Mouse (Mus musculus) thymus, postnatal 36 days (tissue): ENCODE measurements around the gene Zmynd8.

Experiments used
- DNase-seq, 2 experiments: peaks; one replicate each; pipeline ENCODE4 v3.0.0; 2022; ENCODE audit warnings: mixed read lengths in 2 of 2

The Zmynd8 gene

DNA sequence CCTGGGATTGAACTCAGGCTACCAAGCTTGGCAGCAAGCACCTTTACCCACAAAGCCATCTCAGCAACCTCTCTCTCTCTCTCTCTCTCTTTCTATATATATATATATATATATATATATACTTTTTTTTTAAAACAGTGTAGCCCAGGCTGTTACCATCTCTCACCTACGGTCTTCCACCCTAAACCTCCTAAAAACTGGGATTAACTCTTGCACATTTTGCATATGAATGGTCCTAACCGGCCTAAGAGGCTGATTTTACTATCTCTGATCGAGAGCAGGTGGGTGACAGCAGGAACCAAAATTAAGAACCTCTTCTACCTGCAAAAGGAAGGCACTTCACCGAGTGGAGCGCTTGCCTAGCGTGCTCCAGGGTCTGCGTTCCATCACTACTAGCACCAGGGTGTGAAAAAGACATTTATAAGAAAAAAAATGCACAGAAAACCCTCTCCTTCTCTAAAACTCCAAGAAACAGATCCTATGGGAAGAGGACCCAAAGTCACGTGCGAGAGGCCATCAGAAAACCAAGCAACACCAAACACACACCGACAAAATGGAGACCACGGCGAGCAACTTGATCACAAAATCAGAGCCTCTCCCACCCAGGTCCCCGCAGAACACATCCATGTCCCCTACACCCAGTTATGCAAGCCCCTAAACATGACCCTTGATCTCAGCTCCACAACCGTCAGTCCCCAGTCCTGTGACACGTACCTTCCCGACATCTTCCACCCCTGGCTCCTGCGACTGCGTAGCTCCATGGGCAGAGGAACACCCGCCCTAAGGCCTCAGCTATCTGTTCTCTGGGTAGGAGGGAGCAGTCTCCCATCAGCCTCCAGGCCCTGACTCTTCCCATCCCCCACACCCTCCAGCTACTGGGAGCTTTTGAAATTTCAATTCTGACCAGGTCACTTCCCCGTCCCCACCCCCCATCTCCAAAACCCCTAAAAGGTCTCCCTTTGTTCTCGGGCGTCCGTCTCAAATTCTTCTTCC is at the start of gene Zmynd8:
Gene Zmynd8 (minus strand): TSS at position 815 of the 993 bp plus-strand sequence.
- no peak for DNase-seq

DNA sequence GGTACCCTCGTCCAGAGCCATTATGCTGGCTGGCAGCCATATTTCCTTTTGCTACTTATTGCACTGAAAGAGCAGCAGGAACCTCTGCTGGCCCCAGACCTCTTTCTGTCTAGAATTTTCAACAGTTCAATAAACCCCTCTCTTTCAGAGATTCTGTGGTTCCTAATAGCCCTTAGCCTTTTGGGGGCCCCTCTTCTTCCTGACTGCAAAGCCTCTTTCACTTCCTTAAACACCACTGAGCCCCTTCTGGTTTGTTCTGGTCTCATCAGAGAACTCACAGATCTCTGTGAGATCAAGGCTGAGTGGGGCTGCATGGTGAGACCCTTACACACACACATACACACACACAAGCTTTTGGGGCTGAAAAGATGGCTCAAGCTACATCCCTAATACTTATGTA is 49.2 kb upstream of the Zmynd8 start:
- DNase-seq, result no peak

DNA sequence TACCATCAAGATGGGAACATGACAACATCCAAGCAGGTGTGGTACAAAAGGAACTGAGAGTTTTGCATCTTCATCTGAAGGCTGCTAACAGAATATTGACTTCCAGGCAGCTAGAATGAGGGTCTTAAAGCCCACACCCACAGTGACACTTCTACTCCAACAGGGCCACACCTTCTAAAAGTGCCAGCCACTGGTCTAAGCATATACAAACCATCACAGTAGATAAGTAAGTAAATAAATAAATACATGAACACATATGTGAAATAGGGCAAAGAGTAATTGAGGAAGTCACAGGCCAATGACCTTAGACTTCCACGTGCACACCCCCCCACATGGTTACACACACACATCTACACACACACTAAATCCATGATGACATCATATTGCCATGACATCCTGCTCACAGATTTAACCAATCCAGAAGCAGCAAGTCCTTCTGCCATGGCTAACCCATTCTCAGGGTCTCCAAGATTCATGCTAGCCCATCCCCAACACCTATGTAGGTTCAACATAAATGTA is 47.3 kb upstream of the Zmynd8 start:
- no peak for DNase-seq

DNA sequence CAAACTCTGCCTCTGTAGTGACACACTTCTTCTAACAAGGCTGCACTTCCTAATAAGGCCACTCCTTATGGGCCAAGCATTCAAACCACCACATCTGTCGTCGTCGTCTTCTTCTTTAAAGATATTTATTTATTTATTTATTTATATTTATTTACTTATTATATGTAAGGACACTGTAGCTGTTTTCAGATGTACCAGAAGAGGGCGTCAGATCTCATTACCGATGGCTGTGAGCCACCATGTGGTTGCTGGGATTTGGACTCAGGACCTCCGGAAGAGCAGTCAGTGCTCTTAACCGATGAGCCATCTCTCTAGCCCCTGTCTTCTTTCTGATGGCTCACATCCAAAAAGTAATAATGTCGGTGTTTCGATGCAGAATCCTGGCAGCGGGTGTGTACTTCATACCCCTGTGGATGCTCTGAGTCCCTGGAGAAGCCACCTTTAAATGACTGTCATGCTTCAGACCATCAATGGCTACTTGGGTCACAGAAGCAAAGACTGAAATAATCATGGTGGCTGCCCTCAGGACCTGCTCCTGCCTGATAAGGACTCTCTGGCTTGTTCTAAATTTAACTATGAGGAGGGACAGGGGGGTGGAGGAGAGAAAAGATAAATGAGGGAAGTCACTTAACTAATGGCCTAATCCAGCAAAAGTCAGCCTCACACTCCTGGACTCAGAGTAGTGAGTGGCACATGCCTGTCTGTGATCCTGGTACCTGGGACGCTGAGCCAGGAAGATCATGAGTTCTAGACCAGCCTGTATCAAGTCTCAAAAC is 45.9 kb upstream of the Zmynd8 start:
- no peak for DNase-seq

DNA sequence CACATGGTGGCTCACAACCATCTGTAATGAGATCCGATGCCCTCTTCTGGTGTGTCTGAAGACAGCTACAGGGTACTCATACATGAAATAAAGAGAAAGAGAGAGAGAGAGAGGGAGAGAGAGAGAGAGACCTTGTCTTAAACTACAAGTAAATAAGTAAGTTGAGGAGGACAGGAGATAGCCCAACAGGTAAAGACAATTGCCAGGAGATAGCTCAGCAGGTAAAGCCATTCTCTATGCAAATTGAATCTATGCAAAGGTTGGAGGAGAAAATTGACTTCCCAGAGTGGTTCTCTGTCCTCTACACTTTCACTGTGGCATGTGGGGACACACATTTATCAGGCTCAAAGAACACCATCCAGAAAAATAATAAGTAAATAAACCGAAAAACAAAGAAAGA is 44.3 kb upstream of the Zmynd8 start:
- no peak for DNase-seq

DNA sequence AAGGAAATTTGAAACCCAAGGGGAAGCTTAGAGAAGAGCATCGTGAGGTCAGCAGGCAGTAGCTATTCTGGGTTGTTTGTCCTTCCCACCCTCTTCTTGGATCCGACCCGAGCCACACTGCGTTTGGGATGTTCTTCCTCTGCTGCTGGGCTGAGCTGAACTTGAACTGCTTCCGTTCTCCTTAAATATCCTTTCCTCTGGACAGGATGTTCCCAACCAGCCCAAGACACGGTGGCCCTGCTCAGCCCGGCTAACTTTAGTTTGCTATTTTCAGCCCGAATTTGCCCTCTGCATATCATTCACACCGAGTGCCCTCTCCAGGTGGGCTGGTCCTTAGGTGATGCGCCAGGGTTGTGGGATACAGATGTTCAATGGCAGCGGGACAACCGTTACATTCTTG is 37.3 kb upstream of the Zmynd8 start:
- no peak for DNase-seq

DNA sequence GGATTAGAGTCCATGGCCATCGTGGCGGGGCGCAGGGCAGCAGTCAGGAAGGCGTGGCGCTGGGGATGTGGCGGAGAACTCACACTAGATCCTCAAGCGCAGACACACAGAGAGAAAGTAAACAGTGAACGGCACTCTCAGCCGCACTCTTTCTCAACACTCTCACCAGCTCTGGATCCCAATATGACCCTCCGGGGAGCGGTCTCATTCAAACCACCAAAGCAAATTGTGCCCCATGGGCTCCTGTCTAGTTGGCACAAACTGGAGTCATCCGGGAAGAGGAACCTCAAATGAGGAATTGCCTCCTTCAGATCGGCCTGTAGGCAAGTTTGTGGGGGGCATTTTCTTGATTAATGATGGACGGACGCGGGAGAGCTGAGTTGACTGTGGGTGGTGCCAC is 28.9 kb upstream of the Zmynd8 start:
- DNase-seq, result no peak

DNA sequence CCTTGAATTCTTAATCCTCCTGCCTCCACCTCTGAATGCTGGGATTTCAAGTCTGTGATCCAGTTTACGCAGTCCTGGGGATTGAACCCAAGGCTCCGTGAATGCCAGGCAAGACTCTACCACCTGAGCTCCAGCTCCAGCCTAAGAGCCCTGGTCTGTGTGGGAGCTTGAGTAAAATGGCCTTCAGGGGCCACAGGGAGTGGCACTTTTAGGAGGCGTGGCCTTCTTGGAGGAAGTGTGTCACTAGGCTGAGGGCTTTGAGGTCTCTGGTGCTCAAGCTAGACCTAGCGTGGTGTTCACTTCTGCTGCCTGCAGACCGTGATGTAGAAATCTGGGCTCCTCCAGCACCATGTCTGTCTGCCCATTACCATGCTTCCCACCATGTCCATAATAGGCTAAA is 27.4 kb upstream of the Zmynd8 start:
- DNase-seq, result no peak

DNA sequence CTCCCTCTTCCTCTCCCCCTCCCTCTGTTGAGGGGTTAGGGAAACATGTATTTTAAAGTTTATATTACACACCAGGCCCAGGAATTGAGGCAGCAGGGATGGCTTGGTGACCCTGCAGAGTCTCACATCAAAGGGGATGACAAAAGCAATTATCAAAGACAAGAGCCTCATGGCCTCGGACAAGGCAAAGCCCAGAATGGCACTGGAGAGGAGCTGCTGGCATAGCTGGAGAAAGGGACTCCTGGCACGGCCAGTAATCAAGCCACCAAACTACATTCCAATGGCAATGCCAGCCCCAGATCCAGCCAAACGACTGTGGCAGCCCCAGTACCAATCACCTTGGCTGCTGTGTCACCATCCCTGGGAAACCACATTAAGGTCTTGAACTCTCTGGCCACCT is 26.3 kb upstream of the Zmynd8 start:
- DNase-seq, result peak in 1 of 2 experiments; percentile 24

DNA sequence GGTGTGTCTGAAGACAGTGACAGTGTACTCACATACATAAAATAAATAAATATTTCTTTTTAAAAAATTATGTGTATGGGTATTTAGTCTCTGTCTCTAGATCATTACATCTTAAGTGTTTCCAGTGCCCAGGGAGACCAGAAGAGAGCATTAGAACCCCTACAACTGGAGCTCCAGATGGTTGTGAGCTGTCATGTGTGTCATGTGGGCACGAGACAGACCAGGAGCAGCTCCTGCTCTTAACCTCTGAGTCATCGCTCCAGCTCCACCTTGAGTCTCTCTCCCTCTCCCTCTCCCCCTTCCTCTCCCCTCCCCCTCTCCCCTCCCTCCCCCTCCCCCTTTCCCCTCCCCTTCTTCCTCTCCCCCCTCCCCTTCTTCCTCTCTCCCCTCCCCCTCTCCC is 25.9 kb upstream of the Zmynd8 start:
- peak in 1 of 2 experiments; percentile 35 for DNase-seq

DNA sequence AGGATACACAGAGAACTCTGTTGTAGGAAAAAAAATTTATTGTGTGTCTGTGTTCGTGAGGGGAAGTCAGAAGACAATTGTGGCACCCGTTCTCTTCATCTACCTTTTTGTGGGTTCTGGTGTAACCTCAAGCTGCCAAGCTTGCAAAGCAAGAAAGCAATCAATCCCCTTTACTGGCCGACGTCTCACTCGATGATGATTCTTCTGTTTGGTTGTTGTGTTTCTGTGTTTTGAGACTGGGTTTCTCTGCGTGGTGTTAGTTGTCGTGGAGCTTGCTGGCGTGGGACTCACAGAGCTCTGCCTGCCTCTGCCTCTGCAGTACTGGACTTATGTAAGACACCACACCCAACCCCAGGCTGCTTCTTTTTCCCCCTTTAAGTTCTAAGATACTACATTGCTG is 24.9 kb upstream of the Zmynd8 start:
- DNase-seq, result peak; percentile 34 to 40

DNA sequence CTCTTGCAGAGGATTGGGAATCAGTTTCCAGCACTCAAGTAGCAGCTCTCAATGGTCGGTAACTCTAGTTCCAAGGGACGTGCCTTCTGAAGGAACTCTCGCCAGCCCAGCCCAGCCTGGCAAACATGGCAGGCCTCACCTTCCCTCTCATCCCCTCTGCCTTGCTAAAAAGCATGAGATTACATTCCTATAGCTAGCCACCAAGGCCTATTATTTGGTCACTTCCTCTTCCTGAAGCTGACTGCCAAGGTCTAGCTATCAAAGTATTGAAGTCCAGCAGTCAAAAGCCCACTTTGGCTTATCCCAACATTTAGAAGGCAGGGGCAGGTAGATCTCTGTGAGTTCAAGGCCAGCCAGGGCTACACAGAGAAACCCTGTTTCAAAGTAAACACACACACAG is 24.2 kb upstream of the Zmynd8 start:
- DNase-seq, result no peak

DNA sequence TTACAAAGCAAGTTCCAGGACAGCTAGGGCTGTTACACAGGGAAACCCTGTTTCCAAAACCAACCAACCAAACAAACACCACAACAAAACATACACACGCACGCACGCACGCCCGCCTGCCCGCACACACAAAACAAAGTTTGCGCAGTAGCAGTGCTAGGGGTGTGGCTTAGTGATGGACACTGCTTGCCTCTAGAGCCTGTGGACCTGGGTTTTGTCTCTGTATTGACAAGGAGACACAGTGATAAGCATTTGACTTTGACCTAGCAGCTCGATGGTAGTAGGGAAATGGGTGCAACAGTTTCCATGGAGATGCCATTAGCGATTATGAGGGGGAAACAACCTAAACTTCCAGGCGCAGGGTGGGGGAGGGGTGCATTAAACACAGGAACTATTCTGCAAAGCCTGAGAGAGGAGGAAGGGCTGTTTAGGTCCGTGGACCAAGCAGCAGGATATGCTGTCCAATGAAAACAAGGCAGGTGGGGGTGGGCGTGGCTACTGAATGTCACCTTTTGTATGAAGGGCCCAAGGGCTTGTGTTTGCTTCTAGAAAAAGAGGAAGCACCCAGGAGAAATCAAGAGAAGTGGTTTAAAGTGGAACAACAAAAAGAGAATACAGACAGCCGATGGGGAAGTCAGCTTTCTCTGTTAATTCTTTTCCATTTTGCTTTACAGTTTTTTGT is 23.4 kb upstream of the Zmynd8 start:
- peak; percentile 55 to 66 for DNase-seq

DNA sequence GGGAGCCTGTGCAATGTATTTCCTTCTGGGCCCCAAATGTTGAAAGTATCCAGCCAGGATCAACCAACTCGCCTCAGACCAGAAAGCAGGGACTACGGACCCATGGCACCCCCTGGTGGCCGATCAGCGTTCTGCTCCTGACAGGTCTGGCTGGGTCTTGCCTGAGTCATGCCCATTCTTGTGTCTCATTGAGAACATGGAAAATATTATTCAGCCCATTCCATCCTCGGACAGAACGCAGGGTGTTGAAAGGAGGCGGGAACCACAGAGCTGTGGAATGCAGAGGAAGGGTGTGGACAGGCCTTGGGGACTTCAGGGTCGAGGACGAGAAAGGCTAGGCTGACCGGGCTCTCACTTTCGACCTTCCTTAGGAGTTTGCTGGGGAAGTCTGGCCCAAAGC is 15.5 kb upstream of the Zmynd8 start:
- DNase-seq, result peak; percentile 77 to 82

DNA sequence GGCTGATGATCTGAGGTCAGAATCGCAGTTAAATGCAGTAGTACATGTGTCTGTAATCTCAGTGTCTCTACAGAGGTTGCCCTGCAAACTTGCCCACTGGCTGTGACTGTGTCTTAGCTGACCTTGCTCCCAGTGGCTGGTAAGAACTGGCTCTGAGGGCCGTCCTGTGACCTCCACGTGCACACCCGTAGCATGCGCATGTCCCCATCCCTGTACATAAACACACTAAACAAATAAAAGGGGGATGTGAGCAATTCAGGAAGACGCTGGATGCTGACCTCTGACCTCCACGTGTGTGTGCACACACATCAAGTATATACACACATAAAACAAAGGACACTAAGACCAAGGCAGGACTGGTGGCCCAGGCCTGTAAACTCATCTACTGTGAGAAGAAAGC is 14.3 kb upstream of the Zmynd8 start:
- no peak for DNase-seq

DNA sequence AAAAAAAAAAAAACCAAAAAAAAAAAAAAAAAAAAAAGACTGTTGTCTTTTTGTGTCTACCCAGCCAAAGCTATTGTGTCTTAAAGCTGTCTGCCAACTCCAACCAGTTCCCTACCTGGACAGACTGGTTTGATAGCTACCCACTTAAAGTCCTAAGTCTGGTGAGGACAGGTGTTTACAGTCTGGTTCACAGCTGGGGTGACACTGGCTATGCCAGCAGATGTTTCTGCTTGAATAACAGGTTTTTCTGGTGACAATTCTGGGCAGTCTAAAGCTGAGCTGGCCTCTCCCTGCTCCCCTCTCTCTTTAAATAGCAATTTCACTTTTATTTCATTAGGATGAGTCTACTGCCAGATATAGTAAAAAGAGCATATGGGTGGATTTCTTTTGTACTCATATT is 10.9 kb upstream of the Zmynd8 start:
- no peak for DNase-seq

DNA sequence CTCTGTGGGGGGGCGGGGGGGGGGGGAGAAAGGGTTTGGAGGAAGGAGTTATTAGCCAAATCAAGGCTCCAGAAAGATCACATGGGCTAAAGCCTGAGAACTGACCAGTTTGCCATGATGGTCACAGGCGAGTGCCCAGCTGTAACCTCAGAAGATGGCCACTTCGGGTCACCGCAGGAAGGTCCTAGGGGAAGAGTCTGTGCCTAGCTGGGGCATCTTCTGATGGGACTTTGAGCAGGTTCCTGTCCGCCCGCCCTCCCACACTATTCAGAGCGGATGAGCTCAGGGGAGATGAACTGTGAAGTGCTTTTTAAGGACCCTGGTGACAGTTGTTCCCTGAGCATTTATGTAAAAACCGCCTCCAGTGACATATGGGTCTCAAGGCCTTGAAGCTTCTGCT is 8.4 kb upstream of the Zmynd8 start:
- DNase-seq, result no peak

DNA sequence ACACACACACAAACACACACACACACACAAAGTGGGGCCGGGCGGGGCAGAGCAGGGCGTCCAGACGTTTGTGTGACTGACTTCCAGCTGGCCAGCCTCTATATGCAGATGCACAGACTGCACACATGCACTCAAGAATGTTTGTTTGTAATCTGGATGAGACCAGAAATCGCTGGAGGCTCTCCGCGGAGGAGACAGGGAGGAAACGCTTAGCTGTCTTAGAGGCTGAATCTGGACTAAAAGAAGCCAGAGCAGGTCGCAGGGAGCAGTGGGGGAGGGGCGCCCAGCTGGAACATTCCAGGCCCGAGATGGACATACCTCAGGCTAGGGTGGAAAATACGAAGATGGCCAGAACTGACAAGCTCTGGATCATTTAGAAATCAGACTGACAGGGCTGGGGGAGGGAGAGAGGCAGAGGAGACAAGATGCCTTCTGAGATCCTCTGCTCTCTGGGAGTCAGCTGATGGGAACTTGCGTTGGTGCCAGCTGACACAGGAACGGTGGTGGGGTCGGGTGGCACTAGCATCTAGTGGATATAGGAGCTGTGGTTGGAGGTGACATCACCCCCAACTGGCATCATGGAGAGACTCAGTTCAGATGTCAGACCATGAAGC is 7.6 kb upstream of the Zmynd8 start:
- DNase-seq, result no peak

DNA sequence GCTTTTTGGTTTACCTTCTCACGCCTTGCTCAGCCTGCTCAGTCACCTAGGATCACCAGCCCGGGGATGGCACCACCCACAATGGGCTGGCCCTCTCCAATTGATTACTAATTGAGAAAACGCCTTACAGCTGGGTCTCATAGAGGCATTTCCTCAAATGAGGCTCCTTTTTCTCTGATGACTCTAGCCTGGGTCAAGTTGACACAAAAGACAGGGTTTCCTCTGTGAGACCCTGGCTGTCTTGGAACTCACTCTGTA is 2.2 kb upstream of the Zmynd8 start:
- DNase-seq, result no peak

DNA sequence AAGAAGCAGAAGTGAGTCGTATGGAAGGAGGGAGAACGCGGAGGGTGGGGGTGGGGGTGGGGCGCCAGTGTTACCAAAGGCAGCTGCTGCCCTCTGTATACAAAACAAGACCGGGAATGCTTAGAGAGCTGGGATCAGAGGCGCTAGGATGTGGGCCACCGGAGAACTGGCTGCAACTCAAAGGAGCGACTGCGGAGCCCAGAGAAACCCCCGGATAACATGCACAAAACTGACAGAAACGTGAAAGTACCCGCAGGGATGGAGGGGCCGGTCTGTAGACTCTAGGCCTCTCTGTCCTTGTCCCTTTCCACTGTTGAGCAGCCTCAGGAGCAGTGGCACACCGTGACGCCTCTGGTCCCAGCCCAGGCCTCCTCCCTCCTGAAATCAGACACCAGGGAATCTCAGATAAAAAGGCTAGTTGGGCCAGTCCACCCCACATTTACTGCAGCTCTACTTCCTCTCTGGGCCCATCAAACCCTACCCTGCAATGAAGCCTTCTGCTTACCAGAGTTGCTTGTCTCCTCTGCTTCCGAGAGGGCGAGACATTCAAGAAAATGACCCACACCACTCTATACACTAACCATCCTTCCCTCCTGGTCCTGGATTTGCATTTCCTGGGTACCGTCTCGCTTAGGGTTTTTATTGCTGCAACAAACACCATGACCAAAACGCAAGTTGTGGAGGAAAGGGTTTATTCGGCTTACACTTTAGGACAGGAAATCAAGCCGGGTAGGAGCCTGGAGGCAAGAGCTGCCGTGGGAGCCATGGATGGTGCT is 1.7 kb upstream of the Zmynd8 start:
- DNase-seq, result no peak

DNA sequence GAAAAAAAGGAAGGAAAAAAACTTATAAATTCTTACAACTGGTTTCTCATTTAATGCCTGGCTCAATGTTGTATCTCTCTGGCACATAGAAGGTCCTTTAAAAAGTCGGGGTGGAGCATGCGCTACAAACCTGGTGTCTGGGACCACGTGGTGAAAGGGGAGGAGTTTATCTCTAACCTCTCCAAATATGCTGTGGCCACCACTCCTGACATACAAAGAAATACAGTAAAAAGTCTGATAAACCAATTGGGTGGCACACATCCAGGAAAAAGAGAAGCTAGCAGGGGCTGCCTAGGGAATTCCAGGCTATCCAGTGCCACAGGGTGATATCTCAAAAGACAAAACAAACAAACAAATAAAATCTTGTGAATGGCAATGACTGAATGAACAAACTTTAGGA is 1.1 kb upstream of the Zmynd8 start:
- no peak for DNase-seq

DNA sequence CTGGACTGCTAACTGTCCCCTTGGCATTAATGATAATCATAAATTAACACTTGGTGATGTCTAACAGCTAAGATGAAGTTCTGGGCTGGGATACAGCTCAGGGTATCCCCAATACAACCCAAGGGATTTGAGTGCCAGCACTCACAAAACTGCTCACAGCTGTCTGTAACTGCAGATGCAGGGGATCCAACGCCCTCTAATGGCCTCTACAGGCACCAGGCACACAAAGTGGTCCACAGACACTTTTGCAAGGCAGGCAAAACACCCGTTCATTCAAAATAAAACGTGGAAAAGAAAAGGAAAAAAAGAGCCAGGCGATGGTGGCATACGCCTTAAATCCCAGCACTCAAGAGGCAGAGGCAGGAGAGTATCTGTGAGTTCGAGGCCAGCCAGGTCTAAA is 658 bp upstream of the Zmynd8 start:
- DNase-seq, result no peak
